Mouse (Mus musculus) lung, postnatal 0 days (tissue): Measurements from ENCODE around the gene Anks1.

Source experiments
- CTCF ChIP-seq: IDR thresholded peaks from 2 replicates; pipeline ENCODE4 v1.5.1; 2016; ENCODE audit warnings: antibody characterized with exemption, mild to moderate bottlenecking
- EP300 ChIP-seq: IDR thresholded peaks from 2 replicates; pipeline ENCODE4 v1.6.1; 2016; ENCODE audit warnings: antibody characterized with exemption, mild to moderate bottlenecking, control low read depth

GRCm38 (mm10) chr17:28005393-28005792 is 96.3 kb downstream of the Anks1 start:
- no peak for TF ChIP-seq CTCF
- TF ChIP-seq EP300, result no peak
